Mouse (Mus musculus) embryo, embryonic 10 days (tissue): ENCODE measurements around the gene Sapcd2.

Source experiments
- DNase-seq: peaks from one replicate; pipeline ENCODE4 v3.0.0-alpha.2; 2015; ENCODE audit warnings: low spot score

The Sapcd2 gene

GRCm38 (mm10) chr2:25422587-25423410 is 50.7 kb downstream of the Sapcd2 start, which contains the start of gene Fut7:
TSS of gene Fut7 (plus strand) at chr2:25423267.
- no peak for DNase-seq

- DNase-seq = no peak
Observed at GRCm38 (mm10) chr2:25423626-25424025, 51.5 kb downstream of the Sapcd2 start.

GRCm38 (mm10) chr2:25425481-25425880 is 53.4 kb downstream of the Sapcd2 start:
- no peak for DNase-seq

GRCm38 (mm10) chr2:25426721-25427191 is 54.6 kb downstream of the Sapcd2 start:
- DNase-seq = peak; percentile 88

GRCm38 (mm10) chr2:25427256-25427655 is 55.1 kb downstream of the Sapcd2 start:
- no peak for DNase-seq
